Mouse (Mus musculus) heart, postnatal 0 days (tissue): ENCODE measurements around the gene Zcchc4.
"Not testable (repeated sequence)": the region's sequence is repeated elsewhere in the genome, so short reads cannot be mapped to it uniquely, and the experiment has no call there.

Experiments
- CTCF ChIP-seq: IDR thresholded peaks from 2 replicates; pipeline ENCODE4 v1.5.1; 2016; ENCODE audit warnings: antibody characterized with exemption, control low read depth, low read depth
- EP300 ChIP-seq: IDR thresholded peaks from 2 replicates; pipeline ENCODE4 v1.6.1; 2016; ENCODE audit warnings: antibody characterized with exemption, low read depth

GRCm38 (mm10) chr5:52776466-52777354, 1.5 kb downstream of the Zcchc4 start:
- TF ChIP-seq CTCF, EP300: not testable (repeated sequence)
